Mouse (Mus musculus): ENCODE data around the gene Nr2e1.

The Nr2e1 gene

DNA sequence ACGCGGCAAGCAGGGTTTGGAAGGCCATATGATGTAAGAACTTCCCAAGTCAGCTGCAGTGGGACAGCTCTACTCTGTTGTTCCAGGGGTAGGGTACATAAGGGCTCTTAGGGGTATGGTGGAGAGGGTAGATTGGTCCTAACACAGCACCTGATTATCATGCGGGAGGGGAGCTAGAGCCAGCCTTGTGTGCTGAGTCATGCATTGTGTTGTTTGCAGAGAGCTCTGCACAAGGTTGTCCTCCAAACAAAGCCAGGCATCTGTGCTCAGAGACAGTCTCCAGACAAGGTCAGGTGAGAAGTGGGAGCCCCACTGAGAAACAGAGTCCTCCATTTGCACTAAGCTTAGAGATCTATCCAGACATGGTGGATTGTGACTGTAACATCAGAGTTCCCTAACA is 36.9 kb downstream of the Nr2e1 start:
- DNase-seq (ENCODE audit: extremely low spot score) = no peak

DNA sequence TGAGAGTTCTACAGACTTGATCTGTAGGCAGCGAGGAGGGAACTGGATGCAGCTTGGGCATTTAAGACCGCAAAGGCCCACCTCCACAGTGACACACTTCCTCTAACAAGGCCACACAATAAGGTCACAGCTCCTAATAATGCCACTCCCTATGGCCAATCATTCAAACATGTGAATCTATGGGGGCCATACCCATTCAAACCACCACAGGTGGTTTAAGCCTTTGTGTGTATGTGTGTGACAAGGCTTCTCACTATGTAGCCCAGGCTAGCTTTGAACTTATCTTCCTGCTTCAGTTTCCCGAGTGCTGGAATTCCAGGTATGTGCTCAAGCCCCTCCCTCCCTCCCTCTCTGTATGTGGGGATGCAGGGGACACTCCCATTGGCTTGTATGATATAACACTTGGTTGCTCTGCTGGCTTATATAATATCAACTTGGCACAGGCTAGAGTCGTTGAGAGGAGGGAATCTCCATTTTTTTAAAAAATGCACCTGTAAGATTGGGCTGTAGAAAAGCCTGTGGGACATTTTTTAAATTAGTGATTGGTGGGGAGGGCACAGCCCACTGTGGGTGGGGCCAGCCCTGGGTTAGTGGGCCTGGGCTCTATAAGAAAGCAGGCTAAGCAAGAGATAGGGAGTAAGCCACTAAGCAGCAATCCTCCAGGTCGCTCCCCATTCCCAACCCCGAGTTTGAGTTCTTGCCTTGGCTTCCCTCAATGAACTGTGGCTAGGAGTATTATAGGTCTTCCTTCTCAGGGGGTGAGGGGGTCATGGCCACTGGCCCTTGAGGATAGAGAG is 37.5 kb downstream of the Nr2e1 start:
- DNase-seq (ENCODE audit: extremely low spot score) = no peak

DNA sequence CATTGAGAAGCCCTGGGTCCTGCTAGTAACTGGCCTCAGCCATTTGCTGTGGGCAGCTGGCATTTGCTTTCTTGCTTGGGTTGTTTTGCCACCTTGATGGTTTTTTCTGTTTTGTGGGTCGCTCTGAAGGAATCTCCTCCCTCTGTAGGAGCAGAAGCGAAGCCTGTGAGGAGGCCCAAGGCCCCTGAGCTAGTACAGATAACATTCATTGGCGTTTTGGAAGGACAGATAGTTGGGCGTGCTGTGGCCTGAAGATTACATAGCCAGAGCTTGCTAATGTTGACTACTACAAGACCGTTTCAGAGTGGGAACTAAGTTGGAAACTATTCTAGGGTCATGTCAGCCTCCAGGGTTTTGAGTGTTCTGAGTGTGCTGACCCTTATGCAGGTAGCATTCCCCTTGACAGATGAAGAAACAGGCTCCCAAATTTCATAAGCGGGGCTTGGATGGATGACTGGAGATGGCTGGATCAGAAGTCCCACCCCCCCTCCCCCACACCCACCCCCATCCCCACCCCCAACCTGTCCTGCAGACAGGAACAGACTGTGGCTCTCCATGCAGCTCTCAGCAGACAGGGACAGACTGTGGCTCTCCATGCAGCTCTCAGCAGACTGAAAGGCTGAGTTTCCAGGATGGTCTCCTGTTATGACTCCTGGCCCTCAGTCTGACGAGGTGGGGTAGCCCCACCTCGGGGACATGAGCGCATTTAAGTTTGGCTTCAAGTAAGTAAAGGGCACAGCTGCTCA is 45.7 kb downstream of the Nr2e1 start:
- no peak for DNase-seq (ENCODE audit: extremely low spot score)

DNA sequence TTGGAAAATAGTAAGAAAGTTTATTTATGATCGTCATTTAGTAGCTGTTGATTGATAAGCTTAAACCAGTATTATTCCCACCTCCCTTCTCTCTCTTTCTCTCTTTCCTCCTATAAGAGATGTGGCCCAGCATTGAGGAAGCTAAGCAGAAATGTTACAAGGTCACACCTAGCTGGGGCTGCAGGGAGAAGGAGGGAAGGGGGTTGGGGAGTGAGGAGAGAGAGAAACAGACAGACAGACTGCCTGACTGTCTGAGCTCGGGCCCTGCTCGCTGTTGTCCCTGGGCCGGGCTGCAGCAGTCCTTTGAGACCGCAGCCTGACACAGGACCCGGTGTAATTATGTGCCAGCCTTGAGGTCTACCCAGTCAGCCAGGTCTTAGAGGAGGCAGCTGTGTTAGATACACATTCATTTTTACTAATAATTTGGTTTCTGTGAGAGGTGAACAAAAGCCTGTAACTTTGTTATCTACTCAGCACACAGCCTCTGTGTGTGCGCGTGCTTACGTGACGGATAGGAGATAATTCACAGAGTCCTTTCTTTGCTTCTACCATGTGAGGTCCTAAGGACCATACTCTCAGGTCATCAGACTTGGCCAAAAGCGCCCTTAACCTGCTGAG is 49.5 kb downstream of the Nr2e1 start:
- DNase-seq (ENCODE audit: extremely low spot score) = no peak

DNA sequence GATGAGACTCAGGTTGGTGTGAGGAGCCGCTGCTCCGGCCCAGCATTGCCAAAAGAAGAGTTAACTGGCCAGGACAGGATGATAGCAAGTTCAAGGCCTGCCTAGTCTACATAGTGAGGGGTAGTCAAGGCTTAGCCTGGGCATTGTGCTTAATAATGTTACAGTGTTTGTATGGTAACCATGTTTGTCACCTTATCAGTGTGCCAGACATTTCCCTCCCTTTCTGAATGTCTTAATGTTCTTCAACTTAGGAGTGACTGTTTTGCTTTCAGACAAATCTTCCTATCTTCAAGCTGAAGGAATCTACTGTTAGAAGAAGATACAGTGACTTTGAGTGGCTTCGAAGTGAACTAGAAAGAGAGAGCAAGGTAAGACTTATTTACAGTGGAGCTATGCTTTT is 57.8 kb downstream of the Nr2e1 start:
- no peak for DNase-seq (ENCODE audit: extremely low spot score)

DNA sequence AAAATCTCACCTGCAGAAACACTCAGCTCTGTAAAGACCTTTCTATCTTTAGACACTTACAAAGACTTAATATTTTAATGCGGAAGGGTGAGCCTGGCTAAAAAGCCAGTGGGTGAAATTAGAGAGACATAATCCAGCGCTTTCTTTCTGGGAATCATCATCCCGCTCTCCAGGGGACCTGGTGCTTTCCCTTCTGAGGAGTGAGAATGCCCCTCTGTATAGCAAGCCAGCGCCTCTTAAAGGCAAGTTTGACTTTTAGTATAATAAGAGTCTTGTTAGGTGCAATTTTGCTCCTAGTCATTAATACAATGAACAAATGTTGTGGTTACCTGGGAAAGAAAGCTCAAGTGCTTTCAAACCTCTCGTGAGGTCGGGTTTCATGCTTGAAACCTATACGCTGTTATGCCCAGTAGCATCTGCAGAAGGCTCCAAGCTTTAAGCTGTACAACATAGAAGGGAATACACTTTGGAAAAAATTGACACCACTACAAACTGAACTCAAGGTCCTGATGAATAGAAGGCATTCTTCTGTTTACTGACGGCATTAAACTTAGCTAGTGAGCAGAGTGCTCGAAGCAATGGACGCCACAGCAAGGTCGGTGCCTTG is 59.8 kb downstream of the Nr2e1 start:
- no peak for DNase-seq (ENCODE audit: extremely low spot score)

DNA sequence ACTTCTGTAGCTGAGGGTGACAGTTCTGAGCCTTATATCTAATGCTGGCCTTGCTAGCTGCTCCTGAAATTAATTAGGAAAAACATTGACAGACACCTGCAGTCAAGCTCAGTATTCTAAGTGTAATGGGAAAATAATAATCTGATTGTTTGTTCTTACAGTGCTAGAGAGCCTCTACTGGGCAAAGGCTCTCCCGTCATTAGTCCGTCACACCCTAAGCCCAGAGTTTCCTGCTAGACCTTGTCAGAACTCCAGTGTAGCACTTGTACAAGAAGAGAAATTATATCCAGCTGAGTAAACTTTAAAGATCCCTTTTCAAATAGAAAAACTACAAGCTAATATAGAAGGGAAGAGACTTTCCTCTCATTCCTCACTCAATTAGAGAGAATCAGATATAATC is 60.5 kb downstream of the Nr2e1 start:
- no peak for DNase-seq (ENCODE audit: extremely low spot score)

DNA sequence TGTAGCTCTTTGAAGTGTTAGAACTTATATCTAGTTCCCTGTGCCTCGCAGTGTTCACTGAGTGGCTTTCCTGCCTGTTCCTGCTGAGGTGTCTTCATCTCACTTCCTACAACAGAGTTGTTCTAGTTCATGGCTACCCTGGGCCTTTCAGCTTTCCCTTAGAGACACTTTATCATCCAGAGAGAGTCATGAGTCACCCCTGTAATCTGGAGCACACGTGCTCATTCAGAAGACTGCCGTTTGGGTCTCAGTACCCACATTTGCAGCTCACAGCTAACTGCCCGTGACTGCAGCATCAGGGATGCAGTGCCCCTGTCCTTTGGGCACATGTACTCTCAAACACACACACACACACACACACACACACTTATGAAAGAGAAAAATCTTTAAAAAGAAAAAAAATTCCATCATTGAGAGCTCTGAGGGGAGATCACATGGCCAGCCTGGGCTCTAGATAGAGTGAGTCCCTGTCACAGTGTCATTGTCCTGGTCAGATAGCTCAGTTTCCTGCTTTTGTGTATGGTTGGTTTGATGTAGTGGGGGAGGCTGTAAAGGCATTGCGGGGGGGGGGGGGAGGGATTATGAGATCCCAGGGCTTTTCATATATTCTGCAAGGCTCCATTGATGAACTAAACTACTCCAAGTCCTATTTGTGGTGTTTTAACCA is 62.0 kb downstream of the Nr2e1 start:
- DNase-seq (ENCODE audit: extremely low spot score) = no peak

DNA sequence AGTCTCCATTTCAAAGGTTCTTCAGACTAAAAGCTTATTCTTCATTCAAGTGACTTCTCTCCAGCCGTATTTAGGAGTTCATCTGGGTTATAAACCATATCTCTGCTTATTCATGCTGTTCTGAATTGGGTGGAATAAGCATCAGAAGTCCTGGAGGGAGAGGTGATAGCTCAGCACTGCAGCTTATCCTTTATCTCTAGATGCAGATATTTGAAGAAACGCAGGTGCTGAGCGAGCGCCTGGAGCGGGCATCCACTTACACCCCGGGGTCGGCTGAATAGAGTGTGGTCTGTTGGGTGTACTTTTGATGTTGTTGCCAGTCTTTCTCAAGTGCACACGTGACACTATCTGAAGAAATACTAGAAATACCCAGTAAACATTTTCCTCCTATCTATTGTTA is 65.1 kb downstream of the Nr2e1 start:
- DNase-seq (ENCODE audit: extremely low spot score) = no peak

DNA sequence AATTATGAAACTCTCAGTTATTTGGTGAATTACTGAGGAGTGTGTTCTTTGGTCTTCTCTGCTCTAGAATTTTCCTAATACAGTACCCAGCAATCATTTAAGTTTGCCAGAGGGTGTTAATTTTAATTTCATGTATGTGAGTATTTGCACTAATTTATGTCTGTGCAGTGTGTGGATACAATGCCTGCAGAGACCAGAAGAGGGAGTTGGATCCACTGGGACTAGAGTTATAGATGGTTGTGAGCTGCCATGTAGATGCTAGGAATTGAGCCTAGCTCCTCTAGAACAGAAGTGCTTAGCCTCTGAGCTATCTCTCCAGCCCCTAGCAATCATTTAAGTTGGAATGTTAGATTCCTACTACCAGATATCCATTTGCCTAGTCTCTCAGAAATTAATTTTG is 69.3 kb downstream of the Nr2e1 start:
- no peak for DNase-seq (ENCODE audit: extremely low spot score)

Measured in embryo, embryonic 9.5 days (tissue).